Mouse (Mus musculus): Measurements from ENCODE around the gene Tle2. TPM values are rescaled to one million over a fixed set of nuclear protein-coding genes. Genes with fewer than 3 reads are reported as not detected.

Gene Tle2
- polyA plus RNA-seq, 1 experiment from 2014 or later, result 29.9 TPM

DNA sequence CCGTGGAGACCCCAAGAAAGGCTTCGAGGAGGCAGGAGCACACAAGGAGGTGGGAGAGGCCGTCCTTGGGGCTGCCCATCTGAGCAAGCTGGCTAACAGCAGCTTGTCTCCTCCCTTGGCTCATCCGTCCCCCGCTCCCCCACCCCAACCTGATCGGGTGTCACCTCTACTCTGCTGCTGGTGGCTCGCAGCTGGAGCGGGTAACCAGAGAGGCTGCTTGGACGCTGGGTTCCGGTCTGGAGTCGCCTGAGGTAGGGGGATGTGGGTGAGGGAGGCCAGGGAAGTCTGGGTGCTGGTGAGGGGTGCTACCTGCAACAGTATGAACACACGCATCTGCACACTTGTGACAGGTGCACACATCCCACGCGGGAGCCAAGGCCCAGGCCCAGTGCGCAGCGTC is 54.0 kb downstream of the Tle2 start, which contains the start of gene Ankrd24:
TSS of gene Ankrd24 (plus strand) at position 151 of the 400 bp plus-strand sequence.
- TF ChIP-seq CTCF (IDR thresholded peaks at IDR 0.05) (no peak), EP300 (IDR thresholded peaks at IDR 0.05) (no peak)
- H3K9me3 ChIP-seq (ENCODE audit: low read length), result no peaks in the 10 kb centered on the region
- peaks cover 13% of the 10 kb centered on the region for H3K4me1 ChIP-seq (ENCODE audit: insufficient read depth, low read depth, low read length)
- 0 out of 2 replicates have a peak, but pooled peaks cover 3% of the 10 kb centered on the region for H3K36me3 ChIP-seq (ENCODE audit: insufficient read depth, low read length)
- peak within 1 kb of the TSS; percentile 30 for H3K9ac ChIP-seq (replicated peaks; ENCODE audit: low read depth)
- H3K4me2 ChIP-seq (replicated peaks; ENCODE audit: low read depth, low read length), result peak within 1 kb of the TSS; percentile 78
- 73% methylated on average over 15 of the region's 16 CpGs for WGBS
- peak within 1 kb of the TSS; percentile 66 for H3K4me3 ChIP-seq (ENCODE audit: low read depth, low read length)
- ATAC-seq (no peak), DNase-seq (ENCODE audit: low spot score) (no peak)
- H3K27me3 ChIP-seq (replicated peaks; ENCODE audit: insufficient read depth, low read length), result no peaks in the 10 kb centered on the region
- peak within 1 kb of the TSS; percentile 92 for H3K27ac ChIP-seq (ENCODE audit: low read length)

DNA sequence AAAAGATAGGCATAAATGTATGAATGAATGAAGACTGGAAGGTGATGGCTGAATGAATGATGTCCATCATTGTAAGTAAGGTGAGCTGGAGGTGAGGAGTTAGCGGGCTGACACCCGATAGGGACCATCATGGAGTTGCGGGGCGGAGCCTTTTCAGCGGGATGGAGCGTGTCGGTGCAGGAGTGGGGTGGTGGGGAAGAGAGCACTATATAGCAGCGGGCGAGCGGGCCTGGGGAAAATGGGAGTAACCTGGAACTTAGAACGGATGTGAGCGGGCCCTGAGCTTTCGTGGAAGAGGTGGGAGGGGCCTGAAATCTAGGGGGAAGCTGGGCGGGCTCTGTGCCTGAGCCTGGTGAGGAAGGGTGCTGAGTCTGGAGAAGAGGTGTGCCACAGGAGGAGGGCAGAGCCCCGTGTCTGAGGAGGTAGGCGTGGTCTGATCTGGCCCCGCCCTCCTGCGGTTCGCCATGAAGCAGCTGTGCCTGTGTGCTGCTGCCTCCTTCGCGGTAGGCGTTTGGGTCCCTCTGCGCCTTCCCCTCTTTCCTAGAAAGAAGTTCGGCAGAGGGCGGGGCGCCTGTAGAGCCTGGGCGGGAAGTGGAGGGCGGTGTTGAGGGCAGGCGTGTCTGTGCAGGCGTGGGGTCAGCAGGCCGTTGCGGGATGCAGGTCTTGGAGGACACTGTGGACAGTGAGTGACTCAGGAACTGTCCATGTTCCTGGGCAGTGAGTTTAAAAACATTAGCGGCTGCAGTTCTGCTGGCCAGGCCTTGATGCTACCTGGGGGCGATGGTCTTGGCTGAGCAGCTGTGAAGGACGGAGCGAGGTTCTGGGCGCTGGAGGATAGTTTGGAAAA is 59.1 kb downstream of the Tle2 start:
- Histone ChIP-seq H3K27me3 (replicated peaks; ENCODE audit: insufficient read depth, low read length) (no peaks in the 10 kb centered on the region), H3K9me3 (ENCODE audit: low read length) (no peaks in the 10 kb centered on the region), H3K9ac (replicated peaks; ENCODE audit: low read depth) (peak overlapping the region; percentile 36; the same call in 1 of the 2 replicates), H3K4me3 (ENCODE audit: low read depth, low read length) (peak overlapping the region; percentile 38), H3K4me2 (replicated peaks; ENCODE audit: low read depth, low read length) (peak overlapping the region; percentile 81), H3K36me3 (ENCODE audit: insufficient read depth, low read length) (no peaks in the 10 kb centered on the region), H3K27ac (ENCODE audit: low read length) (no peak overlapping the region; the same call in 1 of the 2 replicates), H3K4me1 (ENCODE audit: insufficient read depth, low read depth, low read length) (peaks cover 3% of the 10 kb centered on the region; the same call in 1 of the 2 replicates)
- no peak for TF ChIP-seq CTCF (IDR thresholded peaks at IDR 0.05)
- no peak for TF ChIP-seq EP300 (IDR thresholded peaks at IDR 0.05)
- DNase-seq (ENCODE audit: low spot score) (peak; percentile 93), ATAC-seq (peak; percentile 97)
- 3% methylated on average over 32 of the region's 37 CpGs for WGBS

DNA sequence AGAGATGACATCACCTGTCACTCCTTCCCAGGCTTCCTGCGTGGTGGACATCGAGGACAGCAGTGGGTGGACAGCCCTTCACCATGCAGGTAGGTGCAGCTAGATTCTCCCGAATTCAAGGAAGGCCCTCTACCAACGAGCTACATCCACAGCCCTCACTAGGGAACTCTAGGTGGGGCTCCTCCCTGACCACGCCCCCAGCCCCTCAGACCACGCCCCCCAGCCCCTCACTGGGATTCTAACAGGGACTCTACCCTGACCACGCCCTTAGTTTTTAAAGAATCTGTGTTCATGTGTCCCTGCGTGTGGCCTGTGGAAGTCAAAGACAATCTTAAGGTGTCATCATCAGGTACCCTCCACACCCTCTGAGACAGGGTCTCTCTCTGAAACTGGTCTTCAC is 62.0 kb downstream of the Tle2 start:
- no peak overlapping the region for H3K9ac ChIP-seq (replicated peaks; ENCODE audit: low read depth)
- 26% methylated on average over 7 of the region's 8 CpGs for WGBS
- H3K36me3 ChIP-seq (ENCODE audit: insufficient read depth, low read length), result no peaks in the 10 kb centered on the region
- no peaks in the 10 kb centered on the region for H3K27me3 ChIP-seq (replicated peaks; ENCODE audit: insufficient read depth, low read length)
- H3K27ac ChIP-seq (ENCODE audit: low read length), result no peak overlapping the region
- DNase-seq (ENCODE audit: low spot score) (no peak), ATAC-seq (no peak)
- no peak overlapping the region for H3K4me2 ChIP-seq (replicated peaks; ENCODE audit: low read depth, low read length)
- TF ChIP-seq EP300 (IDR thresholded peaks at IDR 0.05) (no peak), CTCF (IDR thresholded peaks at IDR 0.05) (no peak)
- H3K4me3 ChIP-seq (ENCODE audit: low read depth, low read length), result no peak overlapping the region
- no peaks in the 10 kb centered on the region for H3K9me3 ChIP-seq (ENCODE audit: low read length)
- H3K4me1 ChIP-seq (ENCODE audit: insufficient read depth, low read depth, low read length), result peaks cover 3% of the 10 kb centered on the region; the same call in 1 of the 2 replicates

DNA sequence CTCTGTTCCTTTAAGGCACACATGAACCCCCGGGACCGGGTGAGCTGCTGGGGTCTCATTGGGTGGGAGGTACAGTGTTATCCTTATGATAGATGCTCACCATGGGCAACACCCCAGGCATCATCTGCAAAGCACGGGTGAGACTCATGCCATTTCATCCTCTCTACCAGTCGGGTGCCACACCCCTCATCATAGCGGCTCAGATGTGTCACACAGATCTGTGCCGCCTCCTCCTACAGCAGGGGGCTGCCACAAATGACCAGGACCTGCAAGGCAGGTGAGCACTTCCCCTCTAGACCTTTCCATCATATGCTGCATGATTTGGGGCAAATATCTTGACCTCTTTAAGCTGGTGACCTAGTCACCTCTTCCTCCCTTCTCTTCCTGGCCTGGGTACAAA is 63.7 kb downstream of the Tle2 start:
- Histone ChIP-seq H3K4me2 (replicated peaks; ENCODE audit: low read depth, low read length) (no peak overlapping the region), H3K36me3 (ENCODE audit: insufficient read depth, low read length) (no peaks in the 10 kb centered on the region), H3K4me3 (ENCODE audit: low read depth, low read length) (no peak overlapping the region), H3K4me1 (ENCODE audit: insufficient read depth, low read depth, low read length) (peaks cover 8% of the 10 kb centered on the region; the same call in 1 of the 2 replicates), H3K9ac (replicated peaks; ENCODE audit: low read depth) (no peak overlapping the region), H3K9me3 (ENCODE audit: low read length) (no peaks in the 10 kb centered on the region), H3K27ac (ENCODE audit: low read length) (no peak overlapping the region), H3K27me3 (replicated peaks; ENCODE audit: insufficient read depth, low read length) (no peaks in the 10 kb centered on the region)
- DNase-seq (ENCODE audit: low spot score), result no peak
- no peak for ATAC-seq
- TF ChIP-seq CTCF (IDR thresholded peaks at IDR 0.05), result no peak
- TF ChIP-seq EP300 (IDR thresholded peaks at IDR 0.05), result no peak
- WGBS, result 68% methylated on average over 6 of the region's 6 CpGs

Other genes starting within 250 kb of the Tle2 start
- 19.6 and 28.4 TPM in 2 replicates for gene Tbxa2r, start 245.8 kb upstream of the Tle2 start, polyA plus RNA-seq (2015; fragmentation: Nextera tagmentation; extraction: Ambion mirVana)
- 0.33 and 0.55 TPM in 2 replicates for gene Gipc3, start 231.3 kb upstream of the Tle2 start, polyA plus RNA-seq (2015; fragmentation: Nextera tagmentation; extraction: Ambion mirVana)
- gene Hmg20b, start 224.1 kb upstream of the Tle2 start, polyA plus RNA-seq (2015; fragmentation: Nextera tagmentation; extraction: Ambion mirVana), result 94.3 and 101 TPM in 2 replicates
- 14.0 and 16.9 TPM in 2 replicates for gene Mfsd12, start 217.1 kb upstream of the Tle2 start, polyA plus RNA-seq (2015; fragmentation: Nextera tagmentation; extraction: Ambion mirVana)
- 5.4 and 6.6 TPM in 2 replicates for gene 4930404N11Rik, start 208.7 kb upstream of the Tle2 start, polyA plus RNA-seq (2015; fragmentation: Nextera tagmentation; extraction: Ambion mirVana)
- gene Fzr1, start 196.0 kb upstream of the Tle2 start, polyA plus RNA-seq (2015; fragmentation: Nextera tagmentation; extraction: Ambion mirVana), result 39.5 and 39.7 TPM in 2 replicates
- gene Dohh, start 190.1 kb upstream of the Tle2 start, polyA plus RNA-seq (2015; fragmentation: Nextera tagmentation; extraction: Ambion mirVana), result 49.4 and 55.2 TPM in 2 replicates
- 2.4 and 3.0 TPM in 2 replicates for gene Gm48551, start 190.1 kb upstream of the Tle2 start, polyA plus RNA-seq (2015; fragmentation: Nextera tagmentation; extraction: Ambion mirVana)
- gene Gm48552, start 185.6 kb upstream of the Tle2 start, polyA plus RNA-seq (2015; fragmentation: Nextera tagmentation; extraction: Ambion mirVana), result 0.20 and 0.63 TPM in 2 replicates
- 3.1 and 3.6 TPM in 2 replicates for gene Smim24, start 181.5 kb upstream of the Tle2 start, polyA plus RNA-seq (2015; fragmentation: Nextera tagmentation; extraction: Ambion mirVana)
- 73.6 and 83.9 TPM in 2 replicates for gene Nfic, start 118.9 kb upstream of the Tle2 start, polyA plus RNA-seq (2015; fragmentation: Nextera tagmentation; extraction: Ambion mirVana)
- gene Celf5, start 91.9 kb upstream of the Tle2 start, polyA plus RNA-seq (2015; fragmentation: Nextera tagmentation; extraction: Ambion mirVana), result 0.08 and 0.11 TPM in 2 replicates
- 40.7 and 46.7 TPM in 2 replicates for gene Ncln, start 78.2 kb upstream of the Tle2 start, polyA plus RNA-seq (2015; fragmentation: Nextera tagmentation; extraction: Ambion mirVana)
- gene S1pr4, start 74.4 kb upstream of the Tle2 start, polyA plus RNA-seq (2015; fragmentation: Nextera tagmentation; extraction: Ambion mirVana), result 19.0 and 19.3 TPM in 2 replicates
- gene Gna15, start 50.3 kb upstream of the Tle2 start, polyA plus RNA-seq (2015; fragmentation: Nextera tagmentation; extraction: Ambion mirVana), result 4.2 and 4.6 TPM in 2 replicates
- 62.5 and 63.2 TPM in 2 replicates for gene Gna11, start 29.4 kb upstream of the Tle2 start, polyA plus RNA-seq (2015; fragmentation: Nextera tagmentation; extraction: Ambion mirVana)
- 467 and 473 TPM in 2 replicates for gene Aes, start 15.1 kb upstream of the Tle2 start, polyA plus RNA-seq (2015; fragmentation: Nextera tagmentation; extraction: Ambion mirVana)
- 12.8 and 18.5 TPM in 2 replicates for gene Tle6, start 26.5 kb downstream of the Tle2 start, polyA plus RNA-seq (2015; fragmentation: Nextera tagmentation; extraction: Ambion mirVana)
- gene BC025920, start 31.7 kb downstream of the Tle2 start, polyA plus RNA-seq (2015; fragmentation: Nextera tagmentation; extraction: Ambion mirVana), result 0.07 and 0.29 TPM in 2 replicates
- 24.1 and 24.2 TPM in 2 replicates for gene Sirt6, start 53.2 kb downstream of the Tle2 start, polyA plus RNA-seq (2015; fragmentation: Nextera tagmentation; extraction: Ambion mirVana)
- gene Ankrd24, start 54.0 kb downstream of the Tle2 start, polyA plus RNA-seq (2015; fragmentation: Nextera tagmentation; extraction: Ambion mirVana), result 4.4 and 5.3 TPM in 2 replicates
- gene Gm10778, start 74.5 kb downstream of the Tle2 start, polyA plus RNA-seq (2015; fragmentation: Nextera tagmentation; extraction: Ambion mirVana), result 2.6 and 2.9 TPM in 2 replicates
- gene Zfp433, start 130.3 kb downstream of the Tle2 start, polyA plus RNA-seq (2015; fragmentation: Nextera tagmentation; extraction: Ambion mirVana), result 10.1 and 12.5 TPM in 2 replicates
- 2.7 and 3.1 TPM in 2 replicates for gene Gm3055, start 196.6 kb downstream of the Tle2 start, polyA plus RNA-seq (2015; fragmentation: Nextera tagmentation; extraction: Ambion mirVana)
- gene Gm4767, start 237.6 kb downstream of the Tle2 start, polyA plus RNA-seq (2015; fragmentation: Nextera tagmentation; extraction: Ambion mirVana), result 1.4 and 1.8 TPM in 2 replicates

Data from lung, postnatal 0 days (tissue).